Mouse (Mus musculus) left cerebral cortex, postnatal 10 days (tissue): ENCODE data around the gene Gm21319. TPM values are rescaled to one million over a fixed set of nuclear protein-coding genes. Genes with fewer than 3 reads are reported as not detected.
"Not testable (repeated sequence)": the region's sequence is repeated elsewhere in the genome, so short reads cannot be mapped to it uniquely, and the experiment has no call there.

Experiments
- DNase-seq, 2 experiments: peaks; one replicate each; pipeline ENCODE4 v3.0.0; 2021 to 2022; ENCODE audit warnings: low spot score in 2 of 2, mixed read lengths in 1 of 2; ENCODE audit errors: extremely low spot score in 1 of 2
- intact Hi-C: fragments of 180-260 bp; cut with DNase I; formaldehyde crosslinking; loops from one replicate; pipeline ENCODE4 v1.15.1; 2025
- total RNA-seq, 2 experiments: library from RNA; stranded (reverse); gene quantifications; 2 replicates each; pipeline ENCODE4 v1.2.3; 2021

Gm21319 gene
- total RNA-seq = not detected

GRCm38 (mm10) chr12:87775655-87776054 is at the start of gene Gm21319:
TSS of gene Gm21319 (minus strand) at chr12:87775755.
- intact Hi-C loops = not testable (repeated sequence)

GRCm38 (mm10) chr12:87816277-87816676 is 40.7 kb upstream of the Gm21319 start, which contains the start of gene BB287469:
TSS of gene BB287469 (plus strand) at chr12:87816577.
- intact Hi-C loops, DNase-seq: not testable (repeated sequence)

More at GRCm38 (mm10) chr12:87775655-87776054, at the start of gene Gm21319:
- not testable (repeated sequence) for DNase-seq

- intact Hi-C loops, DNase-seq: not testable (repeated sequence)
Observed at GRCm38 (mm10) chr12:87797971-87798370, 22.4 kb upstream of the Gm21319 start.

DNA sequence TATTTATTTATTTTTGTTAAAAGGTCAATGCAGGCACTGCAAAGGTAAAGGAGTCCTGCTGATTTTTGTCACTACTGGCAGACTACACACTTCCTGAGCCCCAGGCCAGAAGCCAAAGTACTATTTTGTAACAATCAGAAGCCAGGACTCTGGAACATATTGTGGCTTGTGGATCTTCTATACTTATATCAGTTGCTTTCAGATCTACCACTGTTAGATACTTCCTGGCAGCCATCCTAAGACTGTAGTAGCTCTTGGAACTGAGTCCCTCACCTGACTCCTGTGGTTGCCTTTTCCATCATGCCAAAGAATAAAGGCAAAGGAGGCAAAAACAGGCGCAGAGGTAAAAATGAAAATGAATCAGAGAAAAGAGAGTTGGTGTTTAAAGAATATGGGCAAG is 19.7 kb upstream of the Gm21319 start, which contains the start of gene Gm21936:
Gene Gm21936, plus strand, starts transcription at position 301 of the 400 bp plus-strand sequence.
- DNase-seq, intact Hi-C loops: not testable (repeated sequence)

Other genes with a start within 250 kb of the Gm21319 start
- not detected for gene Oog1, start 173.1 kb downstream of the Gm21319 start, total RNA-seq
- gene Gm4027, start 156.9 kb downstream of the Gm21319 start, total RNA-seq = not detected
- gene Gm16381, start 131.1 kb downstream of the Gm21319 start, total RNA-seq = not detected
- gene Gm21936, start 19.8 kb upstream of the Gm21319 start, total RNA-seq = not detected
- not detected for gene BB287469, start 40.8 kb upstream of the Gm21319 start, total RNA-seq
- gene Gm2001, start 66.6 kb upstream of the Gm21319 start, total RNA-seq = not detected
- not detected for gene Gm2016, start 98.3 kb upstream of the Gm21319 start, total RNA-seq
- not detected for gene Gm2022, start 119.6 kb upstream of the Gm21319 start, total RNA-seq
- not detected for gene Gm2035, start 144.1 kb upstream of the Gm21319 start, total RNA-seq
- gene Gm2042, start 178.3 kb upstream of the Gm21319 start, total RNA-seq = not detected
- not detected for gene Gm2075, start 236.1 kb upstream of the Gm21319 start, total RNA-seq
- gene Gm6803, start 243.0 kb upstream of the Gm21319 start, total RNA-seq = not detected